Mouse (Mus musculus): ENCODE results near the gene Zfp683. TPM values are rescaled to one million over a fixed set of nuclear protein-coding genes. Genes with fewer than 3 reads are reported as not detected.
A peak's percentile ranks its signal among the peaks of the same experiment; 100 is the strongest.

Gene Zfp683
- polyA plus RNA-seq, 1 experiment from 2014 or later = not detected

- H3K27me3 ChIP-seq (ENCODE audit: control insufficient read depth, insufficient read depth, low read length) = peaks cover 48% of the 10 kb centered on the region
- peaks cover 13 to 24% of the 10 kb centered on the region in 2 experiments; a peak in 3 of 4 replicates for H3K4me1 ChIP-seq (ENCODE audit: control insufficient read depth in 2 of 2, insufficient read depth in 2 of 2, low read length in 2 of 2)
- no peak overlapping the region for H3K9ac ChIP-seq (ENCODE audit: low read length)
- H3K4me3 ChIP-seq (ENCODE audit: control insufficient read depth in 1 of 2, insufficient read depth in 1 of 2, low read depth in 1 of 2, low read length in 2 of 2) = no peak overlapping the region
- H3K36me3 ChIP-seq (ENCODE audit: control insufficient read depth, insufficient read depth, low read length) = no peaks in the 10 kb centered on the region
- H3K9me3 ChIP-seq (ENCODE audit: control insufficient read depth, low read length) = no peaks in the 10 kb centered on the region
- no peak overlapping the region for H3K27ac ChIP-seq (replicated peaks in 1 of 2; ENCODE audit: control insufficient read depth in 1 of 2, insufficient read depth in 1 of 2, low read depth in 2 of 2, low read length in 2 of 2)
- H3K4me2 ChIP-seq (ENCODE audit: low read length) = no peak overlapping the region
- no peak for ATAC-seq (ENCODE audit: insufficient number of reproducible peaks, insufficient read depth, low FRiP score, low read depth)
- WGBS = 3% methylated on average over 8 of the region's 8 CpGs
Observed at GRCm38 (mm10) chr4:134016767-134017166, 36.9 kb upstream of the Zfp683 start.

GRCm38 (mm10) chr4:134017201-134017865, 36.3 kb upstream of the Zfp683 start:
- Histone ChIP-seq H3K27ac (replicated peaks in 1 of 2; ENCODE audit: control insufficient read depth in 1 of 2, insufficient read depth in 1 of 2, low read depth in 2 of 2, low read length in 2 of 2) (no peak overlapping the region), H3K9me3 (ENCODE audit: control insufficient read depth, low read length) (no peaks in the 10 kb centered on the region), H3K4me3 (ENCODE audit: control insufficient read depth in 1 of 2, insufficient read depth in 1 of 2, low read depth in 1 of 2, low read length in 2 of 2) (peak overlapping the region in 1 of 2 experiments; percentile 10; a peak in 1 of 4 replicates), H3K36me3 (ENCODE audit: control insufficient read depth, insufficient read depth, low read length) (no peaks in the 10 kb centered on the region), H3K27me3 (ENCODE audit: control insufficient read depth, insufficient read depth, low read length) (peaks cover 48% of the 10 kb centered on the region), H3K9ac (ENCODE audit: low read length) (no peak overlapping the region; the same call in 1 of the 2 replicates), H3K4me2 (ENCODE audit: low read length) (peak overlapping the region; percentile 55), H3K4me1 (ENCODE audit: control insufficient read depth in 2 of 2, insufficient read depth in 2 of 2, low read length in 2 of 2) (peaks cover 8 to 19% of the 10 kb centered on the region in 2 experiments; a peak in 2 of 4 replicates)
- WGBS = 4% methylated on average over 21 of the region's 21 CpGs
- 0 out of 2 replicates have a peak, but pooled peaks have one; percentile 20 for ATAC-seq (ENCODE audit: insufficient number of reproducible peaks, insufficient read depth, low FRiP score, low read depth)

GRCm38 (mm10) chr4:134018038-134018778, 35.4 kb upstream of the Zfp683 start:
- under 1% methylated on average over 45 of the region's 46 CpGs for WGBS
- peaks cover 8 to 14% of the 10 kb centered on the region in 2 experiments; a peak in 2 of 4 replicates for H3K4me1 ChIP-seq (ENCODE audit: control insufficient read depth in 2 of 2, insufficient read depth in 2 of 2, low read length in 2 of 2)
- H3K27me3 ChIP-seq (ENCODE audit: control insufficient read depth, insufficient read depth, low read length) = peaks cover 48% of the 10 kb centered on the region
- peak overlapping the region; percentile 55 for H3K4me2 ChIP-seq (ENCODE audit: low read length)
- H3K27ac ChIP-seq (replicated peaks in 1 of 2; ENCODE audit: control insufficient read depth in 1 of 2, insufficient read depth in 1 of 2, low read depth in 2 of 2, low read length in 2 of 2) = no peak overlapping the region
- H3K36me3 ChIP-seq (ENCODE audit: control insufficient read depth, insufficient read depth, low read length) = no peaks in the 10 kb centered on the region
- peak overlapping the region; percentile 20 to 24 for H3K4me3 ChIP-seq (ENCODE audit: control insufficient read depth in 1 of 2, insufficient read depth in 1 of 2, low read depth in 1 of 2, low read length in 2 of 2)
- no peak for ATAC-seq (ENCODE audit: insufficient number of reproducible peaks, insufficient read depth, low FRiP score, low read depth)
- H3K9me3 ChIP-seq (ENCODE audit: control insufficient read depth, low read length) = no peaks in the 10 kb centered on the region
- H3K9ac ChIP-seq (ENCODE audit: low read length) = peak overlapping the region; percentile 11; the same call in 1 of the 2 replicates

- Histone ChIP-seq H3K4me2 (ENCODE audit: low read length) (peak within 1 kb of the TSS; percentile 55), H3K9me3 (ENCODE audit: control insufficient read depth, low read length) (no peaks in the 10 kb centered on the region), H3K4me1 (ENCODE audit: control insufficient read depth in 2 of 2, insufficient read depth in 2 of 2, low read length in 2 of 2) (peaks cover 8 to 14% of the 10 kb centered on the region in 2 experiments; a peak in 2 of 4 replicates), H3K9ac (ENCODE audit: low read length) (peak within 1 kb of the TSS; percentile 11; the same call in 1 of the 2 replicates), H3K4me3 (ENCODE audit: control insufficient read depth in 1 of 2, insufficient read depth in 1 of 2, low read depth in 1 of 2, low read length in 2 of 2) (peak within 1 kb of the TSS; percentile 20 to 24), H3K27ac (replicated peaks in 1 of 2; ENCODE audit: control insufficient read depth in 1 of 2, insufficient read depth in 1 of 2, low read depth in 2 of 2, low read length in 2 of 2) (no peak within 1 kb of the TSS), H3K27me3 (ENCODE audit: control insufficient read depth, insufficient read depth, low read length) (peaks cover 48% of the 10 kb centered on the region), H3K36me3 (ENCODE audit: control insufficient read depth, insufficient read depth, low read length) (no peaks in the 10 kb centered on the region)
- no peak for ATAC-seq (ENCODE audit: insufficient number of reproducible peaks, insufficient read depth, low FRiP score, low read depth)
- WGBS = under 1% methylated on average over 9 of the region's 9 CpGs
Observed at GRCm38 (mm10) chr4:134018779-134019145, 34.9 kb upstream of the Zfp683 start, which contains the start of gene Lin28a. Gene Lin28a, minus strand, starts transcription at chr4:134018841.

- Histone ChIP-seq H3K27ac (replicated peaks in 1 of 2; ENCODE audit: control insufficient read depth in 1 of 2, insufficient read depth in 1 of 2, low read depth in 2 of 2, low read length in 2 of 2) (no peak overlapping the region), H3K4me2 (ENCODE audit: low read length) (no peak overlapping the region), H3K4me3 (ENCODE audit: control insufficient read depth in 1 of 2, insufficient read depth in 1 of 2, low read depth in 1 of 2, low read length in 2 of 2) (no peak overlapping the region), H3K9ac (ENCODE audit: low read length) (no peak overlapping the region), H3K4me1 (ENCODE audit: control insufficient read depth in 2 of 2, insufficient read depth in 2 of 2, low read length in 2 of 2) (peaks cover 8 to 14% of the 10 kb centered on the region in 2 experiments; a peak in 2 of 4 replicates), H3K36me3 (ENCODE audit: control insufficient read depth, insufficient read depth, low read length) (no peaks in the 10 kb centered on the region), H3K27me3 (ENCODE audit: control insufficient read depth, insufficient read depth, low read length) (peaks cover 48% of the 10 kb centered on the region), H3K9me3 (ENCODE audit: control insufficient read depth, low read length) (no peaks in the 10 kb centered on the region)
- no peak for ATAC-seq (ENCODE audit: insufficient number of reproducible peaks, insufficient read depth, low FRiP score, low read depth)
- under 1% methylated on average over 9 of the region's 10 CpGs for WGBS
Observed at GRCm38 (mm10) chr4:134019210-134019609, 34.4 kb upstream of the Zfp683 start.

- no peaks in the 10 kb centered on the region for H3K36me3 ChIP-seq (ENCODE audit: control insufficient read depth, insufficient read depth, low read length)
- no peak overlapping the region for H3K4me2 ChIP-seq (ENCODE audit: low read length)
- no peaks in the 10 kb centered on the region for H3K9me3 ChIP-seq (ENCODE audit: control insufficient read depth, low read length)
- no peak overlapping the region for H3K4me3 ChIP-seq (ENCODE audit: control insufficient read depth in 1 of 2, insufficient read depth in 1 of 2, low read depth in 1 of 2, low read length in 2 of 2)
- no peak overlapping the region for H3K27ac ChIP-seq (replicated peaks in 1 of 2; ENCODE audit: control insufficient read depth in 1 of 2, insufficient read depth in 1 of 2, low read depth in 2 of 2, low read length in 2 of 2)
- WGBS = 2% methylated on average over 16 of the region's 16 CpGs
- H3K4me1 ChIP-seq (ENCODE audit: control insufficient read depth in 2 of 2, insufficient read depth in 2 of 2, low read length in 2 of 2) = peaks cover 8 to 14% of the 10 kb centered on the region in 2 experiments; a peak in 2 of 4 replicates
- ATAC-seq (ENCODE audit: insufficient number of reproducible peaks, insufficient read depth, low FRiP score, low read depth) = no peak
- no peak overlapping the region for H3K9ac ChIP-seq (ENCODE audit: low read length)
- H3K27me3 ChIP-seq (ENCODE audit: control insufficient read depth, insufficient read depth, low read length) = peaks cover 48% of the 10 kb centered on the region
Observed at GRCm38 (mm10) chr4:134019641-134020351, 33.8 kb upstream of the Zfp683 start.

GRCm38 (mm10) chr4:134020621-134021020, 33.0 kb upstream of the Zfp683 start:
- 3% methylated on average over 11 of the region's 11 CpGs for WGBS
- H3K27ac ChIP-seq (replicated peaks in 1 of 2; ENCODE audit: control insufficient read depth in 1 of 2, insufficient read depth in 1 of 2, low read depth in 2 of 2, low read length in 2 of 2) = no peak overlapping the region
- no peaks in the 10 kb centered on the region for H3K36me3 ChIP-seq (ENCODE audit: control insufficient read depth, insufficient read depth, low read length)
- no peaks in the 10 kb centered on the region for H3K9me3 ChIP-seq (ENCODE audit: control insufficient read depth, low read length)
- no peak overlapping the region for H3K9ac ChIP-seq (ENCODE audit: low read length)
- peaks cover 8 to 14% of the 10 kb centered on the region in 2 experiments; a peak in 2 of 4 replicates for H3K4me1 ChIP-seq (ENCODE audit: control insufficient read depth in 2 of 2, insufficient read depth in 2 of 2, low read length in 2 of 2)
- ATAC-seq (ENCODE audit: insufficient number of reproducible peaks, insufficient read depth, low FRiP score, low read depth) = no peak
- H3K4me2 ChIP-seq (ENCODE audit: low read length) = no peak overlapping the region
- peaks cover 45% of the 10 kb centered on the region for H3K27me3 ChIP-seq (ENCODE audit: control insufficient read depth, insufficient read depth, low read length)
- H3K4me3 ChIP-seq (ENCODE audit: control insufficient read depth in 1 of 2, insufficient read depth in 1 of 2, low read depth in 1 of 2, low read length in 2 of 2) = no peak overlapping the region

Data from heart, embryonic 14.5 days (tissue).